Mouse (Mus musculus) heart, adult 2 months (tissue): Measurements from ENCODE around the gene Cdc42ep4. TPM values are rescaled to one million over a fixed set of nuclear protein-coding genes. Genes with fewer than 3 reads are reported as not detected.

Experiments used
- DNase-seq, 2 experiments: peaks; one replicate each; pipeline ENCODE4 v3.0.0; 2021
- H3K27ac ChIP-seq: fragments of 200-600 bp; 2 replicates; pipeline ENCODE4 v1.8.1; 2022
- H3K27me3 ChIP-seq: fragments of 200-500 bp; 2 replicates; pipeline ENCODE4 v1.6.1; 2012; ENCODE audit warnings: mild to moderate bottlenecking, low read length, inconsistent platforms, mixed read lengths; ENCODE audit not compliant: control insufficient read depth, insufficient read depth
- H3K36me3 ChIP-seq: fragments of 200-500 bp; 2 replicates; pipeline ENCODE4 v1.6.1; 2012; ENCODE audit warnings: low read length, inconsistent platforms; ENCODE audit not compliant: control insufficient read depth, insufficient read depth
- H3K4me1 ChIP-seq: fragments of 200-500 bp; 2 replicates; pipeline ENCODE4 v1.6.1; 2011; ENCODE audit warnings: low read length; ENCODE audit not compliant: control insufficient read depth, insufficient read depth
- H3K4me3 ChIP-seq: fragments of 200-600 bp; 2 replicates; pipeline ENCODE4 v1.8.1; 2022
- H3K79me2 ChIP-seq: fragments of 200-500 bp; replicated peaks from 2 replicates; pipeline ENCODE4 v1.6.1; 2012; ENCODE audit warnings: mild to moderate bottlenecking, inconsistent platforms, low read length, moderate library complexity, mixed read lengths; ENCODE audit not compliant: control insufficient read depth, insufficient read depth
- H3K9ac ChIP-seq: fragments of 200-500 bp; 2 replicates; pipeline ENCODE4 v1.6.1; 2012; ENCODE audit warnings: low read depth, mild to moderate bottlenecking, control low read depth, inconsistent platforms, low read length, mixed read lengths
- CTCF ChIP-seq: fragments of 200-600 bp; IDR thresholded peaks from 2 replicates; pipeline ENCODE4 v1.8.1; 2022; ENCODE audit warnings: antibody characterized with exemption, mild to moderate bottlenecking, moderate library complexity
- EP300 ChIP-seq: fragments of 200-500 bp; IDR thresholded peaks from 2 replicates; pipeline ENCODE4 v1.6.1; 2011; ENCODE audit warnings: low read depth, low read length, control low read depth; ENCODE audit not compliant: insufficient read depth
- POLR2A ChIP-seq: fragments of 200-500 bp; IDR thresholded peaks from 2 replicates; pipeline ENCODE4 v1.6.1; 2011; ENCODE audit warnings: mild to moderate bottlenecking, low read depth, low read length, control low read depth; ENCODE audit not compliant: insufficient read depth
- WGBS: fragments of 180-500 bp; shearing (Covaris S2); methylation state at CpG from one replicate; pipeline ENCODE4 v1.1.7; 2018; 5-methylcytosine and 5-hydroxymethylcytosine counted together
- intact Hi-C: fragments of 180-260 bp; cut with DNase I; formaldehyde crosslinking; loops from one replicate; pipeline ENCODE4 v1.15.1; 2025
- polyA plus RNA-seq: library from polyadenylated mRNA; depleted of rRNA; stranded (reverse); fragments of >200 nt; gene quantifications from 2 replicates; pipeline ENCODE4 v1.2.3, GENCODE M21; 2012; rRNA removed
- total RNA-seq, 2 experiments: library from RNA; stranded (reverse); gene quantifications; 2 replicates each; pipeline ENCODE4 v1.2.3; 2021

The Cdc42ep4 gene
- total and polyA plus RNA-seq, 3 experiments, result 12.9 to 23.2 (median 20.6) TPM

- intact Hi-C loops, result loop anchor here (10.0 kb wide), 1 partner anchor 981 kb away; the partner anchor contains the start of gene Rpl38
- 0% methylated on average over 31 of the region's 38 CpGs for WGBS
- no peaks in the 10 kb centered on the region for H3K36me3 ChIP-seq
- H3K9ac ChIP-seq, result peak overlapping the region; percentile 99
- peak overlapping the region; percentile 93 for H3K4me3 ChIP-seq
- TF ChIP-seq CTCF (no peak), POLR2A (no peak), EP300 (no peak)
- H3K4me1 ChIP-seq, result peaks cover 5% of the 10 kb centered on the region; the same call in 1 of the 2 replicates
- no peak for DNase-seq
- H3K79me2 ChIP-seq, result peaks cover 4% of the 10 kb centered on the region
- H3K27me3 ChIP-seq, result no peaks in the 10 kb centered on the region
- peak overlapping the region; percentile 95 for H3K27ac ChIP-seq
Measured at GRCm38 (mm10) chr11:113683627-113683956, 68.1 kb downstream of the Cdc42ep4 start.

DNA sequence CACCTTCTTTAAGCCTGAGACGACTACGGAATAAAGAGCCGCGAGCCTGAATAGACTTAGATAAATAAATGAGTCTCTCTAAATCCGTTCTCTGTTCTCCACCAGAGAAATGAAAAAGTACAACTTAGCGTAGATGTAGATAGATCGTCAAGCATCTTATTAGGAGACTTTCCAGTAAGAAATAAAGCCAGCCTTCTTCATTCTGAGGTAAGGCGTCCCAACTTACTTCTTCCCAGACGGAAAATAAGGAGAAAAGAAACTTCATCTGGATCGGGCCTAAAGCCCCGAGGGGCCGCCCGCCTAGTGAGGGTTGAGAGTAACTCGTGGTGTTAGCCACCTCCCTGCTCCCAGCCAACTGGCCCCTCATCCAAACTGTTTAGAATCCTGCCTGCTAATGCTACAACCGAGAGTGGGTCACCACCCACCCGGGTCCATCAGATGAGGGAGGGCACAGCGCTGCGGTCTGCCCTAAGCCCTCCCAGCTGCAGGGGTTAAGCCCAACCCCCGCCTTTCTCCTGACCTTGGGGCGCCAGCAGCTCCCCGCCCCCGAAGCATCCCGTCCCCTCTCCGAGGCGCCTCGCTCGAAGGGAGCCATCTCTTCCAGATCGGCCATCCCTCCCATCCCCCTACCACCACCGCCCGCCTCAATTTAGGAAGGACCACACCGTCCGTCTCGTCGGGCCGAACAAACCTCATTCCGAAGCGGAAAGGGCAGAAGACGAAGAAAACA lies 68.6 kb downstream of the Cdc42ep4 start:
- Histone ChIP-seq H3K27me3 (no peaks in the 10 kb centered on the region), H3K4me3 (peak overlapping the region; percentile 93), H3K27ac (peak overlapping the region; percentile 95), H3K36me3 (no peaks in the 10 kb centered on the region), H3K79me2 (peaks cover 6% of the 10 kb centered on the region), H3K9ac (peak overlapping the region; percentile 99), H3K4me1 (peaks cover 5% of the 10 kb centered on the region; the same call in 1 of the 2 replicates)
- intact Hi-C loops, result loop anchor here (10.0 kb wide), 1 partner anchor 982 kb away; the partner anchor contains the start of gene Rpl38
- peak in 1 of 2 experiments; percentile 44 for DNase-seq
- no peak for TF ChIP-seq POLR2A
- TF ChIP-seq EP300, result no peak
- TF ChIP-seq CTCF, result no peak
- 2% methylated on average over 38 of the region's 38 CpGs for WGBS

DNA sequence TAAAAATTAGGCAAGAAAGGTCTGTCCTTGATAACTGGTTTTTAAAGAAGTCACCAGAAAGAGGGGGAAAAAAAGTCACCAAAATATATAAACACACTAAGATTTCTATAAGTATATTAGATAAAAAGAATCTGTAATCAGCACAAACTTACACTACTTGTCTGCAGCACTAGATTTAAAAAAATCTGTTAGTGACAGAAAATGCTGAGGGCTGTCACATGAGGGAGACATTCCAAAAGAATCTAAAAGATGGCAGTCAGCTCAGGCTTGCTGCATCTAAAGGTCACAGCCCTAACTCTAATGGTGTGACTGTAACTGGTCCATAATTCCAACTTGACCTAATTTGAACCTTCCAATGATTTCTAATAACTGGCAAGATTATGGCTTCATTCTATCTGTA lies 69.7 kb downstream of the Cdc42ep4 start:
- no peak overlapping the region; the same call in 1 of the 2 replicates for H3K27ac ChIP-seq
- intact Hi-C loops, result loop anchor here (10.0 kb wide), 1 partner anchor 983 kb away; the partner anchor contains the start of gene Rpl38
- TF ChIP-seq POLR2A (no peak), EP300 (no peak), CTCF (no peak)
- H3K4me1 ChIP-seq, result peaks cover 8% of the 10 kb centered on the region; the same call in 1 of the 2 replicates
- peaks cover 9% of the 10 kb centered on the region for H3K79me2 ChIP-seq
- H3K36me3 ChIP-seq, result no peaks in the 10 kb centered on the region
- H3K4me3 ChIP-seq, result no peak overlapping the region
- no peak overlapping the region for H3K9ac ChIP-seq
- no peak for DNase-seq
- no peaks in the 10 kb centered on the region for H3K27me3 ChIP-seq

- no peak overlapping the region for H3K4me3 ChIP-seq
- no peaks in the 10 kb centered on the region for H3K27me3 ChIP-seq
- TF ChIP-seq CTCF, result no peak
- no peak for TF ChIP-seq POLR2A
- no peak for TF ChIP-seq EP300
- H3K27ac ChIP-seq, result no peak overlapping the region
- H3K36me3 ChIP-seq, result no peaks in the 10 kb centered on the region
- WGBS, result 72% methylated on average over 2 of the region's 2 CpGs
- DNase-seq, result no peak
- H3K4me1 ChIP-seq, result peaks cover 8% of the 10 kb centered on the region; the same call in 1 of the 2 replicates
- peaks cover 9% of the 10 kb centered on the region for H3K79me2 ChIP-seq
- intact Hi-C loops, result loop anchor here (10.0 kb wide), 1 partner anchor 984 kb away; the partner anchor contains the start of gene Rpl38
- H3K9ac ChIP-seq, result no peak overlapping the region
Measured at GRCm38 (mm10) chr11:113680954-113681353, 70.7 kb downstream of the Cdc42ep4 start.

GRCm38 (mm10) chr11:113678373-113678772 lies 73.3 kb downstream of the Cdc42ep4 start:
- TF ChIP-seq POLR2A (no peak), CTCF (peak; percentile 22; the same call in 1 of the 2 replicates)
- H3K9ac ChIP-seq, result no peak overlapping the region
- WGBS, result 63% methylated on average over 8 of the region's 8 CpGs
- intact Hi-C loops, result no loop called here
- no peak overlapping the region for H3K27ac ChIP-seq
- peaks cover 7% of the 10 kb centered on the region; the same call in 1 of the 2 replicates for H3K4me1 ChIP-seq
- H3K27me3 ChIP-seq, result no peaks in the 10 kb centered on the region
- peak; percentile 22 to 31 for DNase-seq
- peaks cover 2% of the 10 kb centered on the region for H3K36me3 ChIP-seq
- no peak overlapping the region for H3K4me3 ChIP-seq
- peaks cover 10% of the 10 kb centered on the region for H3K79me2 ChIP-seq

- Histone ChIP-seq H3K36me3 (peaks cover 2% of the 10 kb centered on the region), H3K27ac (no peak overlapping the region), H3K4me1 (peaks cover 7% of the 10 kb centered on the region; the same call in 1 of the 2 replicates), H3K4me3 (no peak overlapping the region), H3K79me2 (peaks cover 8% of the 10 kb centered on the region), H3K9ac (no peak overlapping the region), H3K27me3 (no peaks in the 10 kb centered on the region)
- TF ChIP-seq EP300 (no peak), POLR2A (no peak), CTCF (no peak)
- intact Hi-C loops, result no loop called here
- DNase-seq, result no peak
- WGBS, result 100% methylated on average over 2 of the region's 2 CpGs
Measured at GRCm38 (mm10) chr11:113677378-113677777, 74.3 kb downstream of the Cdc42ep4 start.

Other genes with a start within 250 kb of the Cdc42ep4 start
- gene Sstr2, start 132.5 kb downstream of the Cdc42ep4 start, total RNA-seq, result not detected
- not detected in 2 replicates for gene Sstr2, start 132.5 kb downstream of the Cdc42ep4 start, polyA plus RNA-seq
- 10 to 100 TPM; 16.9 to 18.6 TPM for gene Cog1, start 102.7 kb downstream of the Cdc42ep4 start, total RNA-seq
- 25.2 and 32.7 TPM in 2 replicates for gene Cog1, start 102.7 kb downstream of the Cdc42ep4 start, polyA plus RNA-seq
- gene Slc39a11, start 101.8 kb downstream of the Cdc42ep4 start, total RNA-seq, result 1 to 10 TPM; 2.6 to 2.7 TPM
- 3.7 and 5.6 TPM in 2 replicates for gene Slc39a11, start 101.8 kb downstream of the Cdc42ep4 start, polyA plus RNA-seq
- gene Fam104a, start 67.7 kb downstream of the Cdc42ep4 start, total RNA-seq, result 10 to 100 TPM; 15.3 to 16.4 TPM
- 10.7 and 12.4 TPM in 2 replicates for gene Fam104a, start 67.7 kb downstream of the Cdc42ep4 start, polyA plus RNA-seq
- gene D11Wsu47e, start 67.5 kb downstream of the Cdc42ep4 start, total RNA-seq, result 1 to 10 TPM; 5.8 to 6.4 TPM
- gene D11Wsu47e, start 67.5 kb downstream of the Cdc42ep4 start, polyA plus RNA-seq, result 4.7 and 7.8 TPM in 2 replicates
- not detected for gene Cpsf4l, start 41.9 kb downstream of the Cdc42ep4 start, total RNA-seq
- gene Cpsf4l, start 41.9 kb downstream of the Cdc42ep4 start, polyA plus RNA-seq, result 0.18 TPM in 1 of 2 replicates, not detected in the other